Mouse (Mus musculus) T-helper 1 cell (primary cell): ENCODE data around the gene AI987944.

Experiments used
- in situ Hi-C: fragments of 300-600 bp; cut with MboI, MseI; formaldehyde crosslinking; loops from one replicate; pipeline ENCODE4 v1.15.1; 2025; ENCODE audit warnings: high pct_unique_total_duplicates

AI987944 gene

GRCm38 (mm10) chr7:41393048-41393971, at the start of gene AI987944:
AI987944 (minus strand) TSS chr7:41393379.
- in situ Hi-C loops = loop anchor here (25.0 kb wide), 1 partner anchor 1094 kb away; no protein-coding TSS in a partner anchor

GRCm38 (mm10) chr7:41394130-41394529, 951 bp upstream of the AI987944 start:
- in situ Hi-C loops = loop anchor here (25.0 kb wide), 1 partner anchor 1093 kb away; no protein-coding TSS in a partner anchor
